Mouse (Mus musculus): ENCODE results near the gene Coq10b. TPM values are rescaled to one million over a fixed set of nuclear protein-coding genes. Genes with fewer than 3 reads are reported as not detected.

Coq10b gene
- polyA plus RNA-seq, 1 experiment, result 21.0 TPM

DNA sequence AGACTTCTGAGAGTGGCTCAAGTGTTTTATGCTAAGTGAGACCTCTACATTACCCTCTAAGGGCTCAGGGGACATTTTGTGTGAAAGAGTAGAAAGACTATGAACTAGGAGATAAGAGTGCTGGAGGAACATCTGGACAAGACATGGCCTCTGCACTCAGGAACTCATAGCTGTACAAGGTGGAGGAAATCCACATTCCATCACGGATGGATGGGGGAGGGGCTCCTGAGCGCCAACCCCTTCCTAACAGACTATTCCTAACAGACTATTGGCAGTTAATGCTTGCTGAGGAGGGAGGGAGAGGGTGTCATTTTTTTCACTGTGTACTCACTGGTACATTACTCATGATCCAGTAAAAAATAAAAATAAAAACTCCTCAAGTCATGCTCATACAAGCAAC is 22.2 kb downstream of the Coq10b start:
- TF ChIP-seq MAX (IDR thresholded peaks at IDR 0.05) (no peak), USF1 (IDR thresholded peaks at IDR 0.05; ENCODE audit: low read depth) (no peak), CTCF (IDR thresholded peaks at IDR 0.05; ENCODE audit: control insufficient read depth, insufficient read depth, insufficient read length) (no peak), FOSL1 (IDR thresholded peaks at IDR 0.05; ENCODE audit: insufficient read depth, low read length, poor library complexity, severe bottlenecking) (no peak), MYOG (IDR thresholded peaks at IDR 0.05; ENCODE audit: control insufficient read depth, extremely low read depth, insufficient read length) (no peak), MYOD1 (IDR thresholded peaks at IDR 0.05; ENCODE audit: control insufficient read depth, insufficient read length, low read depth) (no peak), CEBPB (IDR thresholded peaks at IDR 0.05; ENCODE audit: low read depth) (no peak)
- Histone ChIP-seq H3K27me3 (ENCODE audit: control insufficient read depth, insufficient read depth, insufficient read length) (no peaks in the 10 kb centered on the region), H3K36me3 (ENCODE audit: control insufficient read depth, insufficient read depth) (peaks cover 76% of the 10 kb centered on the region)

DNA sequence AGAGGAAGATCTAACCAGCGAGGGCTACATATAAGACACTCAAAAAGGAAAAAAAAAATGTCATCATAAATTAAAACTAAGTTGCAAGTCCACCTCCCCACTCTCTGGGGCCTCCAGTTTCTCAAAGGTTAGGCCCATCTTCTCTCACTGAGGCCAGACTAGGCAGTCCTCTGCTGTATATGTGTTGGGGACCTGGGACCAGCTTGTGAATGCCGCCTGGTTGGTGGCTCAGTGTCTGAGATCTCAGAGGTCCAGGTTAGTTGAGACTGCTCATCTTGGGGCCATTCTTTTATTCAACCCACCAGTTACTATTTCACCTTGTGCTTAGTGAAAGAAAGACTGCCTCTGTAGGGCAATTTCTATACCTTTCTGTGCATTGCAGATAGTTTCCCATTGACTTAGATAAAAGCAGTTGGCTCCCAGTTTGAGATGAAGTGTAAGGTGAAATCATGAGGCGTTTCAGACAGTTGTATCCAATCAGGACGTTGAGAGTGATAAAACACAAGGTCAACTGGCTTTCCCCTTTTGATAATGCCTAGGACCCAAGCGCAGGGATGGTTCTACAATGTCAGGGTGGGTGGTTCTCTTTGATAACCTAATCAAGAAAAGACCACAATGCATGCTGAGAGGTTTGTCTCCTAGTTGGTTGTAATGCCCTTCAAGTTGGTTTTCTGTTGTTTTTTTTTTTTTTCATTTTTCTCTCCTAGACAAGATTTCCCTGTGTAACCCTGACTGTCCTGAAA is 23.3 kb downstream of the Coq10b start:
- TF ChIP-seq CEBPB (IDR thresholded peaks at IDR 0.05; ENCODE audit: low read depth), result no peak
- no peak for TF ChIP-seq USF1 (IDR thresholded peaks at IDR 0.05; ENCODE audit: low read depth)
- TF ChIP-seq MAX (IDR thresholded peaks at IDR 0.05), result no peak
- no peak for TF ChIP-seq CTCF (IDR thresholded peaks at IDR 0.05; ENCODE audit: control insufficient read depth, insufficient read depth, insufficient read length)
- no peak for TF ChIP-seq MYOD1 (IDR thresholded peaks at IDR 0.05; ENCODE audit: control insufficient read depth, insufficient read length, low read depth)
- TF ChIP-seq FOSL1 (IDR thresholded peaks at IDR 0.05; ENCODE audit: insufficient read depth, low read length, poor library complexity, severe bottlenecking), result no peak
- no peak for TF ChIP-seq MYOG (IDR thresholded peaks at IDR 0.05; ENCODE audit: control insufficient read depth, extremely low read depth, insufficient read length)
- Histone ChIP-seq H3K4me3 (ENCODE audit: insufficient read depth, poor library complexity, severe bottlenecking) (no peak overlapping the region), H3K79me2 (ENCODE audit: control insufficient read depth, insufficient read depth) (peaks cover 25% of the 10 kb centered on the region), H3ac (ENCODE audit: control insufficient read depth, insufficient read length, low read depth) (no peak overlapping the region), H3K79me3 (ENCODE audit: low read depth) (peaks cover 5% of the 10 kb centered on the region), H3K27me3 (ENCODE audit: control insufficient read depth, insufficient read depth, insufficient read length) (no peaks in the 10 kb centered on the region), H3K36me3 (ENCODE audit: control insufficient read depth, insufficient read depth) (peaks cover 76% of the 10 kb centered on the region)

More for the DNA sequence above, 22.2 kb downstream of the Coq10b start:
- H3K4me3 ChIP-seq (ENCODE audit: insufficient read depth, poor library complexity, severe bottlenecking), result no peak overlapping the region
- peaks cover 15% of the 10 kb centered on the region for H3K79me2 ChIP-seq (ENCODE audit: control insufficient read depth, insufficient read depth)
- no peaks in the 10 kb centered on the region for H3K79me3 ChIP-seq (ENCODE audit: low read depth)
- no peak overlapping the region for H3ac ChIP-seq (ENCODE audit: control insufficient read depth, insufficient read length, low read depth)

DNA sequence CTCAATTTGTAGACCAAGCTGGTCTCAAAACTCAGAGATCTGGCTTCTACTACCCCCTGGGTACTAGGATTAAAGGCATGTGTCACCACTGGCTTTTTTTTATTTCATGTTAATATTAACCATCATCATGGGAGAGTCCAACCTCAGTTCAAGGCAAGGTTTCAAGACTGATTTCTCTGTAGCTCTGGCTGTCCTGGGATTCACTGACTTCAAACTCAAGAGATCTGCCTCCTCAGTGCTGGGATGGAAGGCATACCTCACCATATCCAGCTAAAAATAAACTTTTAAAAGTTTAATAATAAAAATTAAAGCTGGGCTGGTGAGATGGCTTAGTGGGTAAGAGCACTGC is 23.8 kb downstream of the Coq10b start:
- Histone ChIP-seq H3K79me3 (ENCODE audit: low read depth) (peaks cover 10% of the 10 kb centered on the region), H3K4me3 (ENCODE audit: insufficient read depth, poor library complexity, severe bottlenecking) (no peak overlapping the region), H3K79me2 (ENCODE audit: control insufficient read depth, insufficient read depth) (peaks cover 28% of the 10 kb centered on the region), H3K27me3 (ENCODE audit: control insufficient read depth, insufficient read depth, insufficient read length) (no peaks in the 10 kb centered on the region), H3ac (ENCODE audit: control insufficient read depth, insufficient read length, low read depth) (no peak overlapping the region), H3K36me3 (ENCODE audit: control insufficient read depth, insufficient read depth) (peaks cover 76% of the 10 kb centered on the region)
- TF ChIP-seq MYOG (IDR thresholded peaks at IDR 0.05; ENCODE audit: control insufficient read depth, extremely low read depth, insufficient read length) (no peak), FOSL1 (IDR thresholded peaks at IDR 0.05; ENCODE audit: insufficient read depth, low read length, poor library complexity, severe bottlenecking) (no peak), MYOD1 (IDR thresholded peaks at IDR 0.05; ENCODE audit: control insufficient read depth, insufficient read length, low read depth) (no peak), CTCF (IDR thresholded peaks at IDR 0.05; ENCODE audit: control insufficient read depth, insufficient read depth, insufficient read length) (no peak), CEBPB (IDR thresholded peaks at IDR 0.05; ENCODE audit: low read depth) (no peak), USF1 (IDR thresholded peaks at IDR 0.05; ENCODE audit: low read depth) (no peak), MAX (IDR thresholded peaks at IDR 0.05) (no peak)

DNA sequence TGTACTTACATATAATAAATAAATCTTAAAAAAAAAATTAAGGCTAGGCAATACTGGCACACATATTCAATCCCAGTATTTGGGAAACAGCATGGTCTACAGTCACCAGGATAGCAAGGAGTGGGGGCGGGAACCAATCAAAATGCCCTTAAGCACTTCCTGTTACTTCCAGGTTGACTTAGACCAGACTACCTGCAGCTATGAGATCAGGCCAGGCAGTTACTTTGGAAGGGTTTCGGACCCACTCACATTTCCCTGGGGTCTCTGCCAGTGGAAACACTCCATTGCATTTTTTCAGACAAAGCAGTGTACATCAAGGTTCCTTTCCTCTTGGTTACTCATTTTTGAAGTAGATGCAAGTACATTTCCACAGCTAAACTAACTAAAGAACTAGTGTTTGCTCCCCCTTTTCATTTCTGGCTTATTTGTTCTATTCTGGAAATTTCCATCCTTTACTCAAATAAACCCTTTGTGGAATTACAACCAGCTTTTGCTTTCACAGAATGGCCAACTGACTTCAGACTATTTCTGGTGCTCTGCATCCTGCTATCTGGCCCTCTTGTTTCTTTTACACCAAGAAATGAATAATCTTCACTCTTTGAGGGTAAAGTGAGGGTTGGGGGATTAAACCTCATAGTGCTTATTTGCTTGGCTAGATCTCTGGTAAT is 24.4 kb downstream of the Coq10b start:
- Histone ChIP-seq H3K79me2 (ENCODE audit: control insufficient read depth, insufficient read depth) (peaks cover 31% of the 10 kb centered on the region), H3ac (ENCODE audit: control insufficient read depth, insufficient read length, low read depth) (no peak overlapping the region), H3K79me3 (ENCODE audit: low read depth) (peaks cover 16% of the 10 kb centered on the region), H3K27me3 (ENCODE audit: control insufficient read depth, insufficient read depth, insufficient read length) (no peaks in the 10 kb centered on the region), H3K4me3 (ENCODE audit: insufficient read depth, poor library complexity, severe bottlenecking) (no peak overlapping the region), H3K36me3 (ENCODE audit: control insufficient read depth, insufficient read depth) (peaks cover 75% of the 10 kb centered on the region)
- TF ChIP-seq MYOG (IDR thresholded peaks at IDR 0.05; ENCODE audit: control insufficient read depth, extremely low read depth, insufficient read length) (no peak), MYOD1 (IDR thresholded peaks at IDR 0.05; ENCODE audit: control insufficient read depth, insufficient read length, low read depth) (no peak), CEBPB (IDR thresholded peaks at IDR 0.05; ENCODE audit: low read depth) (no peak), MAX (IDR thresholded peaks at IDR 0.05) (no peak), USF1 (IDR thresholded peaks at IDR 0.05; ENCODE audit: low read depth) (no peak), FOSL1 (IDR thresholded peaks at IDR 0.05; ENCODE audit: insufficient read depth, low read length, poor library complexity, severe bottlenecking) (no peak), CTCF (IDR thresholded peaks at IDR 0.05; ENCODE audit: control insufficient read depth, insufficient read depth, insufficient read length) (no peak)

DNA sequence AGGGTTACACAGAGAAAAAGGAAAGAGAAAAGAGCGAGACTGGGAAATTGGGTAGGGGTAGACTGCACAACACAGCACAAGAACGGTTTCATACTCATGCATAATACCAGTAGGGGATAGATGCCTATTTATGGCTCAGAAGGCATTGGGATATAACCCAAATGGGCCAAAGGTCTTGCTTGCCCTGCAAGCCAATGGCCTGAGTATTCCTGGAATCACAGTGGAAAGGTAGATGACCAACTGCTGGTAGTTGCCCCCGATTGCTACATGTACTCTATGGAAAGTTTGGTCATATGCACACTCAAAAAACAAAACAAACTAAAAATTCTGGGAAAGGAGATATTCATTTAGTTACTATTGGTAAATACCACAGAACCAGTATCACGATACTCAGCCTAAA is 27.1 kb downstream of the Coq10b start:
- Histone ChIP-seq H3K4me3 (ENCODE audit: insufficient read depth, poor library complexity, severe bottlenecking) (no peak overlapping the region), H3K79me2 (ENCODE audit: control insufficient read depth, insufficient read depth) (peaks cover 58% of the 10 kb centered on the region), H3K36me3 (ENCODE audit: control insufficient read depth, insufficient read depth) (peaks cover 83% of the 10 kb centered on the region), H3K79me3 (ENCODE audit: low read depth) (peaks cover 42% of the 10 kb centered on the region), H3K27me3 (ENCODE audit: control insufficient read depth, insufficient read depth, insufficient read length) (no peaks in the 10 kb centered on the region), H3ac (ENCODE audit: control insufficient read depth, insufficient read length, low read depth) (no peak overlapping the region)
- TF ChIP-seq MAX (IDR thresholded peaks at IDR 0.05) (no peak), CTCF (IDR thresholded peaks at IDR 0.05; ENCODE audit: control insufficient read depth, insufficient read depth, insufficient read length) (no peak), FOSL1 (IDR thresholded peaks at IDR 0.05; ENCODE audit: insufficient read depth, low read length, poor library complexity, severe bottlenecking) (no peak), CEBPB (IDR thresholded peaks at IDR 0.05; ENCODE audit: low read depth) (no peak), USF1 (IDR thresholded peaks at IDR 0.05; ENCODE audit: low read depth) (no peak), MYOD1 (IDR thresholded peaks at IDR 0.05; ENCODE audit: control insufficient read depth, insufficient read length, low read depth) (no peak), MYOG (IDR thresholded peaks at IDR 0.05; ENCODE audit: control insufficient read depth, extremely low read depth, insufficient read length) (no peak)

Data from C2C12 (cell line).